Comparison of ENCODE assay signal across 8 mouse cellular contexts in the genomic region with DNA sequence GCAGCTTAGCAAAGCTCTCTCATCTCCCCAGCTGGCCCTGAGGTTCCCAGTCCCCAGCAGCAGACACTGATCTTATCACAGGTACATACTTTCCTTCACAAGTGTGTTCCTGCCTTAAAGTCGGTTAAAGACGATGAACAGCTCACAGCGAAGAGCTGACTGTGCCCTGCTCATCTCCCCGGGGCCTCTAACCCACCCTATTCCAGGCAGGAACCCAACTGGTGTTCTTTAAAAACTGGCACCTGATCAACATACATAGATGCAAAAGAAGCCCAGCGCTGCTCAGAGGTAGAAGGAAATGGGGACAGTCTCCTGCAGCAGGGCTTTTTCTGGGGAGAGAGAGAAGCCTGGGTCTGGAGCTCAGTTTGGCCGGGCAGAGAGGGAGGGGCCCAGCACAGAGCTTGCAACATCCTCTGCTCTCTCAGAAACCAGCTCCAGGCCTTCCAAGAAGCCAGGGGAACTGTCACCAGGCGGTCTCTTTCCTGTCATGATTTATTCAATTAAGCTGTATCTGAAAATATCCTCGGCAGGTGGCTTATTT. TPM values are rescaled to one million over a fixed set of nuclear protein-coding genes. Genes with fewer than 3 reads are reported as not detected.
DNase-seq lines count a peak whose midpoint lies in the region; ATAC-seq lines count a peak whose summit lies in the region.

No protein-coding gene starts in this region.

- intact Hi-C loops in gastrocnemius, postnatal 14 days (cut with DNase I; ENCODE audit: low total_unique reads) = no loop called here

- no peak for DNase-seq in frontal cortex, postnatal 36 days (ENCODE audit: low spot score in 2 of 2)
- DNase-seq in right cerebral cortex, postnatal 14 days = peak; percentile 35
- no peak for DNase-seq in right cerebral cortex, adult 18-20 months
- DNase-seq in gastrocnemius, postnatal 14 days = peak; percentile 64
- no peak for DNase-seq in natural killer cell, adult 2 months (ENCODE audit: low spot score in 2 of 2)
- no peak for DNase-seq in embryo, embryonic 9.5 days (ENCODE audit: extremely low spot score)

- peak; percentile 57 for ATAC-seq in frontal cortex, adult (ENCODE audit: low TSS enrichment)
- 0 out of 2 replicates have a peak, but pooled peaks have one; percentile 30 for ATAC-seq in megakaryocyte, adult 5-6 weeks (ENCODE audit: poor library complexity, severe bottlenecking)

RNA-seq across cellular contexts. Expression of a gene that starts 30.4 kb away (rescaled TPM):
- 10 to 100 TPM; 35.5 to 45.4 TPM for total RNA-seq in gastrocnemius, postnatal 14 days (2021)
- total RNA-seq in megakaryocyte, adult 5-6 weeks (2015) = 16.0 and 16.7 TPM in 2 replicates
- total RNA-seq in megakaryocyte, adult 5-6 weeks (2017) = 7.5 and 10.5 TPM in 2 replicates

RNA-seq across cellular contexts. Expression of a gene that starts 54.0 kb away (rescaled TPM):
- 100 to 1,000 TPM; 142 to 224 TPM for total RNA-seq in gastrocnemius, postnatal 14 days (2021)
- 1.3 and 4.5 TPM in 2 replicates for total RNA-seq in megakaryocyte, adult 5-6 weeks (2015)
- total RNA-seq in megakaryocyte, adult 5-6 weeks (2017) = 1.1 and 1.3 TPM in 2 replicates

Comparison
In these comparisons a context has a peak if more than half of its experiments do, and no peak if none do; other contexts are left out.
1. DNase-seq: peak in right cerebral cortex, postnatal 14 days (single experiment) and gastrocnemius, postnatal 14 days (single experiment); none in frontal cortex, postnatal 36 days (0 of 2), right cerebral cortex, adult 18-20 months (single experiment), natural killer cell, adult 2 months (0 of 2) and embryo, embryonic 9.5 days (single experiment).
2. RNA of a gene that starts 54.0 kb away (total RNA-seq): 142 to 224 TPM in gastrocnemius, postnatal 14 days; 1.1 to 4.5 TPM in megakaryocyte, adult 5-6 weeks; every median in the first group is over 10 times any median in the second.